Mouse (Mus musculus) forebrain, embryonic 16.5 days (tissue): ENCODE results near the gene Slc25a36. TPM values are rescaled to one million over a fixed set of nuclear protein-coding genes. Genes with fewer than 3 reads are reported as not detected.
A peak's percentile ranks its signal among the peaks of the same experiment; 100 is the strongest.

Source experiments
- ATAC-seq: fragments of 200-750 bp; cut with Nextera tagmentation; 2 replicates; pipeline ENCODE4 v1.8.0; 2017; ENCODE audit warnings: mild to moderate bottlenecking, moderate library complexity
- H3K27ac ChIP-seq: fragments of 300-500 bp; sonication (generic); 2 replicates; pipeline ENCODE4 v1.5.1; 2014; ENCODE audit warnings: low read length, control low read depth
- H3K27me3 ChIP-seq: fragments of 300-500 bp; sonication (generic); replicated peaks from 2 replicates; pipeline ENCODE4 v1.6.1; 2014; ENCODE audit warnings: low read length; ENCODE audit not compliant: control insufficient read depth, insufficient read depth
- H3K36me3 ChIP-seq: fragments of 300-500 bp; sonication (generic); 2 replicates; pipeline ENCODE4 v1.6.1; 2014; ENCODE audit not compliant: control insufficient read depth, insufficient read depth
- H3K4me1 ChIP-seq: fragments of 300-500 bp; sonication (generic); replicated peaks from 2 replicates; pipeline ENCODE4 v1.6.1; 2014; ENCODE audit warnings: low read length; ENCODE audit not compliant: control insufficient read depth, insufficient read depth
- H3K4me2 ChIP-seq: fragments of 300-500 bp; sonication (generic); 2 replicates; pipeline ENCODE4 v1.6.1; 2014; ENCODE audit warnings: mild to moderate bottlenecking, low read length, control low read depth
- H3K4me3 ChIP-seq: fragments of 300-500 bp; sonication (generic); replicated peaks from 2 replicates; pipeline ENCODE4 v1.5.1; 2014; ENCODE audit warnings: mild to moderate bottlenecking, low read length, control low read depth
- H3K9ac ChIP-seq: fragments of 300-500 bp; sonication (generic); replicated peaks from 2 replicates; pipeline ENCODE4 v1.6.1; 2014; ENCODE audit warnings: low read depth, low read length, control low read depth
- H3K9me3 ChIP-seq: fragments of 300-500 bp; sonication (generic); 2 replicates; pipeline ENCODE4 v1.6.1; 2016; ENCODE audit warnings: low read length; ENCODE audit not compliant: control insufficient read depth
- WGBS: fragments of 180-500 bp; shearing (Covaris S2); extraction: QIAGEN DNeasy Blood & Tissue Kit; methylation state at CpG from one replicate; pipeline ENCODE4 v1.1.7; 2014; 5-methylcytosine and 5-hydroxymethylcytosine counted together
- polyA plus RNA-seq: library from polyadenylated mRNA; unstranded; fragments of >200 nt; fragmentation: Nextera tagmentation; extraction: Ambion mirVana; gene quantifications from 2 replicates; pipeline ENCODE4 v1.2.1, GENCODE M21; 2015

The Slc25a36 gene
- polyA plus RNA-seq, 1 experiment from 2014 or later = 77.5 TPM

DNA sequence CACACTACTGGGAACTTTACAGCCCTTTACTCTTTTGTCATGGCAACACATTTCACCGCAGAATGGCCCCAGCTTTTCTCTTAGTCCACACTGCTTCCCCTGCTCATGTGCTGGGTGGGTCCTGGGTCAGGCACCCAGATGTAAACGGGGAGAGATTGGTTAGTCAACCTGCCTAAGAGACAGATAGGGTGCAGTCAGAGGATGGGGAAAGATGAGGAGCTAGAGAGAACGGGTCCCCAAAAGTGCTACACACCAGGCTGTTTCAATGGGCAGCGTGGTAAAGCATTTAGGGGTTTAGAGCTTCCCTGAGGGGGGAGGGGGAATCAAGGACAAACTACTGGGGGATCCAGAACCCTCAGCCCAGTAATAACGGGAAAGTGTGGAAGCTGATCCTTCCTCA, 45.7 kb downstream of the Slc25a36 start:
- Histone ChIP-seq H3K27me3 (no peaks in the 10 kb centered on the region), H3K9ac (no peak overlapping the region), H3K27ac (no peak overlapping the region), H3K4me1 (no peaks in the 10 kb centered on the region; the same call in 1 of the 2 replicates), H3K9me3 (no peaks in the 10 kb centered on the region), H3K36me3 (no peaks in the 10 kb centered on the region), H3K4me2 (no peak overlapping the region), H3K4me3 (no peak overlapping the region)
- no peak for ATAC-seq
- WGBS = 69% methylated on average over 5 of the region's 5 CpGs

DNA sequence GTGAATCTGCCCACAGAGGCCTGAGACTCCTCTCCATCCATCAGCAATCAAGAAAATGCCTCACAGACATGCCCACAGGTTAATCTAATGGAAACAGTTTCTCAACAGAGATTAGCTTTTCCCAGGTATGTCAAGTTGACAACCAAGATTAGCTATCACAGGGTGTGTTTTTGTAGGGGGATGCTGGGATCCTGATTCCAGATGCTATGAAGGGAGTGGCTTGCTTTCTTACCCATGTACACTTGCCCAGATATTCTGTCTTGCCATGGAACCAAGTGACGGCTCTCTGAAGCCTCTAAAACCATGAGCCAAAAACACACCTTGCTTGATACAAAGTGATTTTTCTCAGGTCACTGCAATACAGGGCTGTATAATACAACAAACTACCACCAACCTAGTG, 46.8 kb downstream of the Slc25a36 start:
- Histone ChIP-seq H3K36me3 (no peaks in the 10 kb centered on the region), H3K4me1 (no peaks in the 10 kb centered on the region; the same call in 1 of the 2 replicates), H3K9ac (no peak overlapping the region), H3K4me3 (no peak overlapping the region), H3K9me3 (no peaks in the 10 kb centered on the region), H3K27me3 (no peaks in the 10 kb centered on the region), H3K4me2 (no peak overlapping the region), H3K27ac (no peak overlapping the region)
- WGBS = 79% methylated on average over 1 of the region's 1 CpGs
- no peak for ATAC-seq

DNA sequence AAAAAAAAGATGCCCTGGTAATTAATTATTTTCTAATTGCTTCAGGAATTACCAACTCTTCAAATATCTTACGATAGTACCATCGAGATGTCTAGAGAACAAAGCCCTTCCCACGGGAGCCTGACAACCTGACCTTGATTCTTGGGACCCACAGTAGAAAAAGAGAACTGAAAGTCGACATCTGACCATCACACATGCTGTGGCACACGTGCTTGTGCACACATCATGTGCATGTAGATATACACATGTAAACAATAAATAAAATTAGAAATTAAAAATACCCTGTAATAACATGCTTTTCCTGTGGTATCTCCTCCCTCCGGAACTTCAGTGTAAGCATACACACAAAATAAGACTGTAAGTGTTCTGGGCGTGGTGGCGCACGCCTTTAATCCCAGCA, 49.3 kb downstream of the Slc25a36 start:
- no peak overlapping the region for H3K27ac ChIP-seq
- no peaks in the 10 kb centered on the region; the same call in 1 of the 2 replicates for H3K4me1 ChIP-seq
- WGBS = 95% methylated on average over 9 of the region's 9 CpGs
- no peaks in the 10 kb centered on the region for H3K9me3 ChIP-seq
- no peak overlapping the region for H3K9ac ChIP-seq
- H3K4me3 ChIP-seq = no peak overlapping the region
- H3K4me2 ChIP-seq = no peak overlapping the region
- no peaks in the 10 kb centered on the region for H3K27me3 ChIP-seq
- ATAC-seq = no peak
- H3K36me3 ChIP-seq = no peaks in the 10 kb centered on the region

DNA sequence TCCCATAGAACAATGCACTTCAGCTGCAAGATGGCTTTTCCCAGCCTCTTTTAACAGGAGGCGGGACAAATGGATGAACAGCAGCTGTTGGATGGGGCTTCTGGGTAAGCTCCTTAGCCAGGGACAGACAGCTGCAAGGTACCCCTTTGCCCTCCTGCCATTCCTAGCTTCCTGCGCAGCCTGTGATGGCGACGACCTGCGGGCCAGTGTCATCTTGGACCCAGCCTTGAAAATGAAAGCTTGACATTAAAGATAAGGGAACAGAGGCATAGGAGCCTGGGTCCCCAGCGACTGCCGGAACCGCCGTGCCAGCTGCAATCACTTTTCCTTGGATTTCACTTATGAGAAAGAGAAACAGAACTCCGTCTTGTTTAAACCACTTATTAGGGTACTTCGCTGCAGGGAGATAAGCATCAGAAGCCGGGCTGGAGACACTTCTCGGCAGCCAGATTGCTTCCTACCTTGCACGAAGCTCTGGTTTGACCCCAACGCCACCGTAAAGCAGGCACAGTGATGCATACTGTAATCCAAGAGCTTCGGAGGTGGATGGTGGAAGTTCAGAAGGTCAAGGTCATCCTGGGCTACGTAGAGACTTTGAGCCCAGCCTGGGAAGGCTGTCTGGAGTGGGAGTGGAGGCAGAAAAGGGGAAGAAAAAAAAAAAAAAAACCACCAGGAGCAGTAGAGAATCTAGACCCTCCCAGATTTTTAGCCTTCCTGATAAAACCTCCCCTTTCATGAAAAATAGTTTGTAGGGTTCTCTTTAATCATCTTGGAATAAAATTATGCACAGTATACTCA, 54.2 kb downstream of the Slc25a36 start:
- Histone ChIP-seq H3K27ac (no peak overlapping the region), H3K4me2 (no peak overlapping the region), H3K9ac (no peak overlapping the region), H3K4me3 (no peak overlapping the region), H3K4me1 (0 out of 2 replicates have a peak, but pooled peaks cover 2% of the 10 kb centered on the region), H3K36me3 (no peaks in the 10 kb centered on the region), H3K9me3 (no peaks in the 10 kb centered on the region), H3K27me3 (no peaks in the 10 kb centered on the region)
- 80% methylated on average over 18 of the region's 18 CpGs for WGBS
- no peak for ATAC-seq

DNA sequence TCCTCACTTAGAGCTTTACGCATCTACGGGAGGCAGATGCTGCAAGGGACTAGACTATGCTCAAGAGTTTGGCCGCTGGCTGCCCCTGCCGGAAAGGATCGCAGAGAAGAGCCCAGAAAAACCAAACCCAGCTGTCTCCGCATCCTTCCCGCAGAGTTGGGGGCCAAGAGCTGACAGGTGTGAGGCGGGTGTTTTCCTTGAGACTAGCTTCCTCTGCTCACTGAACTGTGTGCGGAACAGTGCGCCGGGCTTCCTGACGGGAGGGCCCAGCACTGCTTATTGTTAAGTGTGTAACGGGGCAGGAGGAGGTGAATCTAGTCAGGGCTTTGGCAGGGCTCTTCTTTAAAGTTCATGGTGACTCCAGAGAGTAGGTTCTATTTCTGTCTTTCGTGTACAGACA, 55.1 kb downstream of the Slc25a36 start:
- Histone ChIP-seq H3K4me1 (peaks cover 8% of the 10 kb centered on the region), H3K4me2 (no peak overlapping the region), H3K4me3 (no peak overlapping the region), H3K27ac (no peak overlapping the region), H3K9ac (no peak overlapping the region), H3K27me3 (no peaks in the 10 kb centered on the region), H3K36me3 (no peaks in the 10 kb centered on the region), H3K9me3 (no peaks in the 10 kb centered on the region)
- WGBS = 43% methylated on average over 14 of the region's 14 CpGs
- no peak for ATAC-seq

DNA sequence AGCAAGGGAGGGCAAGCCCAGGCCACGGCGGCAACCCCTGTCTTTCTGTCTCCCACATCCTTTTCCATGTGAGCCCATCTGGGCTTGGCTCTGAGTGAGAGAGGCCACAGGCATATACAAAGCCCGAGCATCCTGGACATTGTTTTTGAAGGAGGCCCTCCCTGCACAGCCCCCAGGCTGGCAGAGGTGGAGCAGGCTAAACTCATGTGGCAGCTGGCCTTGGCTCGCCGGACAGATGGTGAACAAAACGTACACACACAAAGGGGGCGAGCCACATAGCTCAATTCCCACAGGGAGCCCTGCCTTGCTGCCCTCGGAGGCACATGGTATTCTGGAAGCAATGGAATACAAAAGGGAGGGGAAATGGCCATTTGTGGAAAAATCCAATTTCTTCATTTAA, 59.8 kb downstream of the Slc25a36 start:
- Histone ChIP-seq H3K9ac (0 out of 2 replicates have a peak overlapping the region, but pooled peaks have one; percentile 9), H3K27me3 (no peaks in the 10 kb centered on the region), H3K4me3 (no peak overlapping the region), H3K4me1 (peaks cover 6% of the 10 kb centered on the region), H3K27ac (peak overlapping the region; percentile 50; the same call in 1 of the 2 replicates), H3K9me3 (no peaks in the 10 kb centered on the region), H3K36me3 (no peaks in the 10 kb centered on the region), H3K4me2 (no peak overlapping the region)
- 9% methylated on average over 8 of the region's 8 CpGs for WGBS
- ATAC-seq = peak; percentile 83

DNA sequence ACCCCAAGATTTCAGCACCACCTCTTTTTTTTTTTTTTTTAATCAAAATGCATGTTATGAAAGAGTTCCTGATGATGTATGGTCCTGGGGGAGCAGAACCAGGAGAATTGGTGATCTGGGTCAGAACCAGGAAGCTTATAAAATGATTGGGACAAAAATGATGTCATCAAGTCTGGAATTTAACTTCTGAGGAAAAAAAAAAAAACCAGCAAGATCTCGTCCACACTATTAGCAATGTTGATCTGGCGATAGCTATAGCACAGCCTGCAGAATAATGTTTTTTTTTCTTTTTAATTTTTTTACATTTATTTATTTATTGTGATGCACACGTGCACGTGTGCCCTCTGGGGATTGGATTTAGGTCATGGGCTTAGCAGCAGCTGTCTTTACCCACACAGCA, 64.7 kb downstream of the Slc25a36 start:
- Histone ChIP-seq H3K9me3 (no peaks in the 10 kb centered on the region), H3K27me3 (no peaks in the 10 kb centered on the region), H3K9ac (no peak overlapping the region), H3K4me1 (peaks cover 4% of the 10 kb centered on the region), H3K27ac (no peak overlapping the region), H3K36me3 (no peaks in the 10 kb centered on the region), H3K4me2 (no peak overlapping the region), H3K4me3 (no peak overlapping the region)
- WGBS = 92% methylated on average over 4 of the region's 4 CpGs
- ATAC-seq = no peak

DNA sequence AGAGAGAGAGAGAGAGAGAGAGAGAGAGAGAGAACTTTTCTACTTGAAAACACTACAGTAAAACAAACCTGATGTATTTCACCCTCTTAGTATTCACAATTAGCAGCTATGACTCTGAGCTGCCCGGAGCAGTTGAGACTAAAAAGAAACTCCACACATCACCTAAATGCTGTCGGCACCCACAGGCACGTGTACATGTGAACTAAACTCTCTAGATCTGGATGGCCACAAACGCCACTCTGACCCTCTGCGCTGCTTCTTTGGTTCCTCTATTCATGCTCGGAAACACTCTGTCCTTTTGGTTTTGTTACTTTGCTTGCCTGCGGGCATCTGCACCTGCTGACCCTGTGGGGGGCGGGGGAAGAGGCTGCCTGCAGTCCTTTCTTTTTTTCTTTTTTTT, 69.3 kb downstream of the Slc25a36 start:
- Histone ChIP-seq H3K4me2 (no peak overlapping the region), H3K27me3 (no peaks in the 10 kb centered on the region), H3K9me3 (no peaks in the 10 kb centered on the region), H3K9ac (no peak overlapping the region), H3K4me1 (no peaks in the 10 kb centered on the region), H3K4me3 (no peak overlapping the region), H3K27ac (no peak overlapping the region), H3K36me3 (no peaks in the 10 kb centered on the region)
- WGBS = 64% methylated on average over 8 of the region's 8 CpGs
- ATAC-seq = no peak

DNA sequence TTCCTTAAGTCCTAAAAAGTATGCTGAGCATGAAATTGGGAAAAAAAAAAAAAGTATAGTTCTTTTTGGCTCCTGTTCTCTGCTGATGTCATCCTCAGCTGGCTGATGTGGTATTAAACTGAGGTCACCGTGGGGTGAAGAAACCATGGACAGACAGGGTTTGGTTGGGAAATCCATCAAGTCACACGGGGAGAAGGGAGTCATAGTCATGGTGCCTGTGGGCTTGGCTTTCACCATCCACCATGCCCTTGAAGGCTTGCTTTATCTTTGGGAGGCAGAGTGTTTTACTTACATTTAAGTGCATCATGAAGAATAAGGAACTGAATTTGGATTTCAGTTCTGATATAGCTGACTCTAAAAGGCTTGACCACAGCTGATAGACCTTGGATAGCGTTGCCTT, 72.9 kb downstream of the Slc25a36 start:
- Histone ChIP-seq H3K4me1 (no peaks in the 10 kb centered on the region), H3K36me3 (no peaks in the 10 kb centered on the region), H3K4me3 (no peak overlapping the region), H3K9me3 (no peaks in the 10 kb centered on the region), H3K27me3 (no peaks in the 10 kb centered on the region), H3K9ac (no peak overlapping the region), H3K27ac (no peak overlapping the region), H3K4me2 (no peak overlapping the region)
- no peak for ATAC-seq
- WGBS = 90% methylated on average over 3 of the region's 3 CpGs
